Mouse (Mus musculus) heart, postnatal 10 days (tissue): ENCODE results near the gene Ehf. TPM values are rescaled to one million over a fixed set of nuclear protein-coding genes. Genes with fewer than 3 reads are reported as not detected.

Experiments used
- DNase-seq, 2 experiments: peaks; one replicate each; pipeline ENCODE4 v3.0.0; 2021
- intact Hi-C: fragments of 180-260 bp; cut with DNase I; formaldehyde crosslinking; loops from one replicate; pipeline ENCODE4 v1.15.1; 2025
- total RNA-seq, 2 experiments: library from RNA; stranded (reverse); gene quantifications; 2 replicates each; pipeline ENCODE4 v1.2.3; 2021

Gene Ehf
- under 1 TPM; 0.05 TPM for total RNA-seq

DNA sequence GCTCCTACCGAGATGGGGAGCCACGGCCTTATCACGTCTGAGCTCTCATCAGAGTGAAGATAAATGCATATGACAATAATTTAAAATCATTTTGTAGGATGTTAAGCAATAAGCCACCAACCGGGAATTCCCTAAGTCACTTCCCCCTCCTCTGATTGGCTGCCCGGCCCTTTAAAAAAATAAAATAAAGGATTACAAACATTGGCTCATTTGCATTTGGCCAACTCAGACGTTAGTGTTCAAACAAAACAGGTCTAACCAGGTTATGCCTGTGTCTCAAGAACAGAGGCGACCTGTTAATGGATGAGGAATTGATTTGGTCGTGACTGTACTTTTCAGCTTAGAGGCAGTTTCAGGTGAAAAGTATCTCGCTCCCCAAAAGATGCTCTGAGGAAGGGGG lies at the start of gene Ehf:
Ehf (minus strand) TSS at position 147 of the 400 bp plus-strand sequence.
- intact Hi-C loops, result no loop called here
- no peak for DNase-seq

DNA sequence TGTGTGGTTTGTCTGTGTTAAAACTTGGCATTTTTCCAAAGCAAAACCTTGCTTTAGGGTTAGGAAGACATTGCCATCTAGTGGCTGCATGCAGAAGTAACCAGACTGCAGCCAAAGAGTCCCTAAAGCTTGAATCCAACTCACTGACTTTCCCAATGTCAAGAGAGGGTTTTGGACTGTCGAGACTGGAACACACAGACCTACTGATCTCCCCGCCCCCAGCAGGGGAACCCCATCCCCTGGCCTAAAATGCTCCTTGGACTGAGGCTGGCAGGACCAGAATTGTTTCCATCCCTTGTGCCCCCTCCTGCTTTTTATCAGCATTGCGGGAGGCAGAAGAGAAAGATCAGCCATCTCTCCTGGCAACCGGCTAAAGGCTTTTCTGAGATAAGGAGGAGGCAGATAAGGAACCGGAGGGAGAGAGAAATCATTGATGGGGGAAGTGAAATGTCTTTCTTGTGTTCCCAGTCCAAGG lies 44.4 kb upstream of the Ehf start:
- peak; percentile 66 to 71 for DNase-seq

DNA sequence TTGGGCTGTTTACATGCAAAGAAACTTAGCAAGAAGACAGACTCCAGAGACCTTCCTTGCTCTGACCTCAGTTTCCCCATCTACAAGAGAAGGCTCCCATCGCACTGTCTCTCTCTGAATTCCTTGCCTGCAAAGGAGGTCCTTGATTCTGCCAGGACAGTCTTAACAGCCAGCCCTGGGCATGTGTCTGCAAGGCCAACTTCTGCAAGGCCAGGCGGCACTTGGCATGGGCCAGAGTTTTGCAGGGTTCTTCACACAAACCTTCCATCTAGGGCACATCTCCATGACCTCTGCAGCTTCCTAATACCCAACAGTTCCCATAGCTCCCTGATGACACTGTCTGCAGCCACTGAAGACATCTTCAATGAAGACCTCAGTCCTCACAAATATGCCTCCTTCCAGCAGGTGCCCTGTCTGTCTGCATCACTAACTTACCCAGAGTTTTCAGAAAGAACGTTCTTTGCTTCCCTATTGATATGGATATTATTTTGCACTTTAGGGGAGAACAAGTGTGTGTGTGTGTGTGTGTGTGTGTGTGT lies 43.7 kb upstream of the Ehf start:
- peak in 1 of 2 experiments; percentile 2 for DNase-seq
- intact Hi-C loops, result loop anchor here (1.0 to 5.0 kb wide), 4 partner anchors 215 to 755 kb away; no protein-coding TSS in a partner anchor

More for the DNA sequence above, 44.4 kb upstream of the Ehf start:
- intact Hi-C loops, result loop anchor here (1.0 to 5.0 kb wide), 4 partner anchors 215 to 755 kb away; no protein-coding TSS in a partner anchor

DNA sequence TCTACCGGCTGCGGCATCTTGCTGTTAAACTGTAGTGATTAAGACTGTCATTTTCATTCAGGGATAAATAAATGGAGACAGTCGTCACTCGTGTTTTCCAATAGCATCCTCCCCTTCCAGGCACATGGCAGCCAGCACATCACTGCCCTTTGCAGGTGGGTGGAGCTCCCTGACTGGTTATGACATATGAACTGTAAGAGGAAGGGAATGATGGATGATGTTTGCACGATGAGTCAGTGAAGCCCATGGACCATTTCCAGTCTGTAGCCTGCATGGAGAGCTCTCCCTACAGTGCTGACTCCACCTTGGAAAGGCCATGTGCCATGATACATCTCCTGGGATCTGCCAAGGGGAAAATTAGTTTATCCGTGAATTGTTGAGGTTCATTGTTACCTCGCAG lies 40.5 kb upstream of the Ehf start:
- intact Hi-C loops, result no loop called here

DNA sequence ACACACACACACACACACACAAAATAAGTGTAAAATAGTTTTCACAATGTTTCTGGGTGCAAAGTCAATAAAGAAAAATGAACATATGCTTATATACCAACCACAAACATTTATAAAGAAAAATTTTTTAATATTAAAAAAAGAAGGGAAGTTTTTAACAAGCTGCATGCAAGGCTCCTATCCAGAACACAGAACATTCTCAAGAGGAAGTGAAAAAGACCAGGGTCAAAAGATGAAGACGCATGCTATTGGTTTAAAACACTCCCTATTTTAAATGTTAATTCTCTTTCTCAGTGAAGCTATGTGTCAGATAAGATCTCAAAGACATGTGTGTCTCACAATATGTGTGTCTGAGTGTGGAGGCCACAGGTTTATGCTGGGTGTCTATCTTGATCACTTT lies 39.0 kb upstream of the Ehf start:
- no peak for DNase-seq
- intact Hi-C loops, result no loop called here

More for the DNA sequence above, 40.5 kb upstream of the Ehf start:
- DNase-seq, result peak; percentile 10 to 18

DNA sequence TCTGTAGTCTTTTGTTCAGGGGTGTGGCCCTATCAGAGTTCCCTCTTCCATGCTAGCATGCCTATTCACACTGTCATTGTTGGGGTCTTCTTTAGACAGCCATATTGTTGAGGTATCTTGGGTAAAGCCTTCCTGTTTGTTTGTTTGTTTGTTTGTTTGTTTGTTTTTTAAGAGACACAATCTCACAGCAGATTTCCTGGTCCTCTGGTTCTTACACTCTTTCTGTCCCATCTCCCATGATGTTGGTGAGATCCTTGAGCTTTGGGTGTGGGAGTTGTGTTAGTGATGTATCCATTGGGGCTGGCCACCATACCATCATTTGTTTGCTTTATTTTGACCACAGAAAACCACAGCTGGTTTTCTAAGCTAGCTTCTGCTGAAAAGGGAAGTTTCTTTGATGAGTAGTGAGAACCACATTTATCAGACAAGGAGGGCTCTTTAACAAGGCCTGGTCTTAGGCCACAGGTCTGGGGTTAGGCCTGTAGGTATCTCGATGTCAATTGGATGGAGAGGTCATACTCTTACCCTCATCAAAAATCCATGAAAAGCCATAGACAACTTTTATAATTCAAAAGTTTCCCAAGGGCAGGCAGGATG lies 38.4 kb upstream of the Ehf start:
- intact Hi-C loops, result no loop called here
- no peak for DNase-seq

DNA sequence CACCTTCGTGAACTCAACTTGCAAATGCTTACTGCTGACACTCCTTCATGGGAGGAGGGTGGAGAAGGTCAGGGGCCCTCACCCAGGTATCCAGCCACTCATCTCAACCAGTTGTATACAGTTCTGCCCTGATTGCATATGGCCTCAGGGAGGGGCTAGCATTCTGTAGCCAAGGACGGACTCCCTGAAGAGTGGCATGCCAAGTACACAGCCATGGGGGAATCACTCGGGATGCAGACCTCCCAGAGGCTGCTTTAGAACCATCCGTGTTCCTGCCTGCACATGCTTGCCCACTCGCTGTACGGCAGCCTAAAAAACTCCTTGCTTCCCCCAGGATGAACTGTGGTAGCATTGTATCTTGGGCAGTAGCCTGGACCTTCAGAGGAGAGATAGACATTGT lies 35.6 kb upstream of the Ehf start:
- intact Hi-C loops, result no loop called here
- DNase-seq, result no peak

DNA sequence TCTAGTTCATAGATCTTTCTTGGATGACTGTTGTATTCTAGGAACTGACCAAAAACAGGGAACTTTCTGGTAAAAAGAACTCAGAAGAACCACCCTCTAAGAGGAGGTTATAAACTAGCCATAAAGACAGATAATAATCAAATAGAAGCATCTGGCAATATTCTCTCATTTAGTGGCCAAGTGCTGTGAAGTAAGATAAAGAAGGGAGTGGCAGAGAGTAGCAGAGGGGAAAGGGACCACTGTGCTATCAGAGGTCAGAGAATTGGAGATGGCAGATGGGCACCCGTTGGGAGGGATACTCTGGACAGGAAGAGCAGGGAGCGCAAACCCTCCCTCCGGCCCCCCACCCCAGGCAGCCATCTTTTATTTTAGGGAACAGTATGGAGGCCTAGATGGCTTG lies 34.3 kb upstream of the Ehf start:
- intact Hi-C loops, result no loop called here

DNA sequence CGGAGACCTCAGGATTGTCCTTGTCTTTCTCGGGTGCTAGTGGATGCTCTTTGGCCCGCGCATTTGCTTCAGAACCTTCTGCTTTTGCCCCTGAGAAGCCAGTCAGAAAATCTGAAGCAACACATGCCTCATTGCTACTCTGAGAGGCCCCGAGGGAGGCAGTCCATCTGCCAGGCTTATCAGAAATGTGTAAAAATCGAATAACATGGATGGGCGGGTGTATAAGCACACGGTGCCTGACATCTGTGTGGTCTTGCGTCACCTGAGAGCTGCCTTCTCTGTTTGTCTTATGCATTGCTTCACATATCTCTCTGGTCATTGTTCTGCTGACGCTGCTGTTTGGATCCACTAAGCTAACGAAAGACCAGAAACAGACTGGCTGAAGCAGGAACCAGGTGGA lies 33.5 kb upstream of the Ehf start:
- intact Hi-C loops, result no loop called here
- no peak for DNase-seq

More for the DNA sequence above, 34.3 kb upstream of the Ehf start:
- no peak for DNase-seq

DNA sequence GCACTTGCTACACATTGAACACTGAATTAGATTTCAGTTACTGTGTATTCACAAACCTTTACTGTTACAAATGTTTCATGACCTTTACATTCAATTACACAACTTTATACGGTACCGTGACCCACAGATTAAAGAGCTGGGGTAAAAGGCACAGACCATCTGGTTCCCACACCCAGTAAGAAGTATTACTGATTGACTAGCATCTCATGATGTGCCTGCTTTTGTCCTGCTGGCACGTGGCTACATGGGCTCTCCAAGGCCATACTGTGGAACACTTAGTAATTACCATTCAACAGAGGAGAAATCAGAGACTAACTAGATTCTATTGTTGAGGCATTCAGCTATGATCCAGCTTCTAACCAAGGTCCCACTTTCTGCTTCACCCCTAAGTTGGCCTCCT lies 32.9 kb upstream of the Ehf start:
- intact Hi-C loops, result no loop called here
- no peak for DNase-seq

DNA sequence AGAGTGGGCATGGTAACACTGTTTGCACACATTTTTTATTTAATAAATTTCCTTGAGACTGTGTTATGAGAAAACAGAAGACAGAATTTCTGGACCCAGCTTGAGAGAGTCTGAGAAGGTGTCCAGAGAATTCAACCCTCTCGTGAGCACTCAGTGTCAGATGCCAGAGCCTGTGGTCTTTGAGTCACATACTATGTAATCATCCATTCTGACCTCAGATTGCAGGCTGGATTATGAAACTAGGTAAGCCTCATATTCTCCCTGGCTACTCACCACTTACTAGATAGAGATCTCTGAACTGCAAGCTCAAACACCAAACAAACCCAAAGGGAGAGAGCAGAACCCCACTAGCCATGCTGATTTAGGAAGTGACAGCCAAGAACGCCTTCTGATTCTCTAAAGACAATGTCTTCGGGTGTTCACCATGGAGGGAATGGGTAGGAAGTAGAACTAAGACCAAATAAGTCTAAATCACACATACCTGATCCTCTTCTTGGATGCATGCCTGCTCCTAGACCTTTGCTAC lies 28.7 kb upstream of the Ehf start:
- no peak for DNase-seq
- intact Hi-C loops, result no loop called here

DNA sequence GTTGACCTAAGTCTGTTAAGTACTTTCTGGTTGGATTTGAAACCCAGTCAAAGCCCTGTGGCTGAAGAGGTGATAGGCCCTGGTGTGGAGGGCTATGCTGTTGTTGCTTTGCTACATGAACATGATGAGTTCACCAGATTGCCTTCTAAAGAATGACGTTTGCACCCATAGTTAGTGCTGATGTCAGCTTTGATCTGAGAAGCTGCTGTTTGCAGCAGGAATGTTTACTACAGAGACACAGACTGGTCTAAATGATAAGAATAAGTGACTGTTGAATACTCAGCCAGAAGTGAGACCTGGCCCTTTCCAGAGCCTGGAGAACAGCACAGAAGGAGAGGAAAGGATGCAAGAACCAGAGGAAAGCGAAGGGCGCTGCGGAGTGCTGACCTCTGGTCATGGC lies 25.7 kb upstream of the Ehf start:
- intact Hi-C loops, result no loop called here
- no peak for DNase-seq

DNA sequence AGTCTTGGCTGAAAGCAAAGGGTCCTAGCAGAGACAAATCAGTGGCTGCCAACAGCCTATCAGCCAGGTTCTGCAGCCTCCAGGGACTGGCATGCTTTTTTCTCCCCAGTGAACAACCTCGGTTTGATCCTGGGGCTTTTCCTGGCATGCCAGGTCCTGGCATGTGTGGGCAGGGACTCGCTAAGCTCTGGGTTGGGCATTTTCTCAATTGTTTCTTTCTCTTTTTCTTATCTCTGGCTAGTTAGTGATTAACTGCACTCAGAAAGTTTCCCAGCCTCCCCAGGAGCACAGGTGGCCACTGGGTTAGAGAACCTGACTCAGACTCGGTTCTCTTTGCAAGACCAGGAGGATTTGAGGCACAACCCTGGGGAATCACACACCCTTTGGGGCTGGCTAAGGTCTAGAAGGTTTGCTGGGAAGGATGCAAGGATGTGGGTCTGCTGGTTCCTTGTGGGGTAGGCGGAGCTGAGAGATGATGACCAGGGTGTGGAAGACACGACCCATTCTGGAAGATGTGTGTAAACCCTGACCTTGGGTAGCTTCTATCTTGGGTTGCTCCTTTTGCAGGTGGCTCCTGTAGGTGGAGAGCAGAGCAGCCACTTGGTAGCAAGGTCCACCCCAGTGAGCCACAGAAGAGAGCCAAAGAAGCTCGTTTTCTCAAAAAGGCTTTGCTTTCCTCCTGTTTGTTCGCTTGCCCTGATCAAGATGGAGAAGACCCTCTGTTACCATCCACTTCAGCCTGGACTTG lies 22.4 kb upstream of the Ehf start:
- no peak for DNase-seq
- intact Hi-C loops, result no loop called here

DNA sequence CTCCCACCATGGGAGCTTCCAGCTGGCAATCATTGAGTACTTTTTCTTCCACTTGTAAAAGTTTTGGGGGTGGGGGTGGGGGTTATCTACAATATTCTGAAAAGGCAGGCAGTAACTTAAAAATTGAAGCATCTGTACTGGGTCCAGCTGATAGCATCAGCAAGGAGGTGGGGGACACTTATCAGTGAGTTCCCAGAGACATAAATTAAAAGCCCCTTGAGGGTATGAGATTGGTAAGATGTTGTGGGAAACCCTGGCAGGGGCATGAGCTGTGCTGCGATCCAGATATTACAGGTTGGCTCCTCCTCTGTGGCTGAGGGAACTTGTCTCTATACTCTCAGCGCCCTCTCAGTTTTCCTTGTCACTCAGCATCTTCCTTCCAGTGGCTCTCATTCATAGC lies 21.2 kb upstream of the Ehf start:
- no peak for DNase-seq
- intact Hi-C loops, result no loop called here

DNA sequence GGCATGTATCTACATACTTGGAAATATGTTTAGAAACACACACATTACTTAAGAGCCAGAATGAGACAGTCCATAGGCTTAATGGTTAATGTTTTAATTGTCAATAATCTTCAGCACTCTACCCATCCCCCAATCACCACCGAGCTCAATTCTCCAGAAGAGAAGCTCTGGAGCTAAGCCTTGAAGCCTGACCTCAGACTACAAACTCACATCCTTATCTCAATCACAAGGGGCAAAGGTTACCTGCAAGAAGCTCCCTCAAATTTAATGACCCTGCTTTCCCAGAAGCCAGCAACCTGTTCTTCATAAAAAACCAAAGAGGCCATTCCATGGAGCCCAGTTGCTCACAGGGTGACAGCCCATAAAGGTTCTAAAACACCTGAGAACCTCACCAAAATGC lies 19.1 kb upstream of the Ehf start:
- DNase-seq, result no peak
- intact Hi-C loops, result no loop called here

DNA sequence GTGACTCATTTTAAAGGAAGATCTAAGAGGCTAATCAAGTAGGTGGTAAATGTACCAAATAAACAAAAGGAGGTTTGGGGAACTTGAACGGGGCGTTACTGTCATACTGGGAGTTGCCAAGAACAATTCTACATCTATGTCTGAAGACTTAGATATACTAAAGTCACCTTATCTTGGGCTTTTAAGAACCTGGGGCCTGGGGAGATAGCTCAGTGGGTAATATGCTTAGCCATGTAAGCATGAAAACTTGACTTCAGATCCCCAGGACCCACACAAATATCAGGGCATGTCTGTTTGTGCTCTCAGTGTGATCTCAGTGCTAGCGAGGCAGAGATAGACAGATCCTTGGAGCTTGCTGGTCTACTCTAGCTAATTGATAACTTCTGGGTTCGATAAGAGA lies 18.6 kb upstream of the Ehf start:
- intact Hi-C loops, result no loop called here
- no peak for DNase-seq

DNA sequence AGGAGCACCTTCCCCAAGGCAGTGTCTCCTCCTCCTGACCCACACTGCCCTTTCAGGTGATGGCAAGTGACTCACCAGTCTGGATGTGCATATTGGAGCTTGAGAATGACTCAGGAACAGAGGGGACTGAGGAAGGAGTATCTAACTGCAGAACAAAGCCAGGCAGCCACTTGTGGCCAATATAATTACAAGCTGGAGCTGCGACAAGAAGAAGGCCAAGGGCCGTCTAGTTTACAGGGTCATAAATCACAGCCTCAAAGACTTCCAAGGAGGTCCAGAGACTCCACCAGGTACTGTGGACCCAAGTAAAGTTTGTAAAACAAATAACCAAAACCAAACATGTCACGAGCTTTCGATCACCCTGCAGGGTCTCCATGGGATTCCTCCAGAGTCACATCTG lies 10.9 kb upstream of the Ehf start:
- intact Hi-C loops, result no loop called here
- no peak for DNase-seq

DNA sequence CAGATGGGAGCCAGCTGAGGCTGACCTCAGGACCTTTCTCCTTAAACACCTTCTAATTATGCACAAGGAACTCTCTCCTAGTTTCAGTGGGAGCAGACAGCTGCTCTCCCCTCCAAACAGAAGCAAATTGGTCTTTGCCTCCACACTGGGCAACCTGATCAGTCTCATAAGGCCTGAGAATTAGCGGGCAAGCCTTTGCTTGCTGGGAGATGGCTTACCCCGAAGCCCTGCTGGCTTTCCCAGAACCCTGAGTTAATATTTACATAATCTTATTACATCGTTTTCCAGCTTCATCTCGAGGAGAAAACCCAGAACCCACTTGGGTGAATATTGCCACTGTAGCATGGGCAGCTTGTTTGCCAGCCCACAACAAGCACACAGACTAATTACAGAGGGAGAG lies 9.6 kb upstream of the Ehf start:
- intact Hi-C loops, result no loop called here

DNA sequence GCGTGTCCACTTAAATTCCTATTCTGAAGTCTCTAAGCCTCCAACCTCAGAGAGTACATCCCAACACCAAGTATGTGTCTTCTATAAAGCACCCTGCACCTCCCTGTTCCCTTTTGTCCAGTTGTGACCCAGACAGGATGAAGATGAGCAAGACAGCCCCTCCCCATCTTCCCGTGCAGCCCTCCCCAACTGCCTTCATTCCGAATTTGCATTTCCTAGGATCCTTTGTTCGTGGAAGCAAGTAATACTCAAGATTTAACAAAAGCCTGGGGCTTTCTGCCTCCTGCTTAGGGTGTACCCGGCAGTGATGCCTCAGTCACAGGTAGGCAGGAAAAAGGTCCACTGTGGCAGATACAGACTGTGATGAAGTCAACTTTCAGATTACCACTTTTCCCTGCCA lies 7.6 kb upstream of the Ehf start:
- no peak for DNase-seq
- intact Hi-C loops, result no loop called here

More for the DNA sequence above, 9.6 kb upstream of the Ehf start:
- DNase-seq, result no peak

DNA sequence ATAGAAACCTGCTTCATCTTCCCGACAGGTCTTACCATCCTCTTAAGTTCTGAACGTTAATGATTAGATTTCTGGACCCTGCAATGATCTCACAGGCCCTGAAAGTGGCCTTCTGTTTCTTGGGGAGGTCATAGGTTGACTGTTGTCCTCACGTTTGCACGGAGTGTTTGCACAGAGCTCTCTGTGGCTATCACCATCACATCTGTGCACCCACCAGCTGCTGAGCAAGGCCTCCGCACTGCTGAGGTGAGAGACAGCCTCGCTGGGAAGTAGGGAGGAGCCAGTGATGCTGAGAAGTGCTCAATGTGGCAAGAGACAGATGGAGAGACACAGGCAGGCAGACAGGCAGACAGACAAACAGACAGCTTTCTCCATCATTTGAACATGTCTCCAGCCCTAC lies 3.6 kb upstream of the Ehf start:
- intact Hi-C loops, result no loop called here

DNA sequence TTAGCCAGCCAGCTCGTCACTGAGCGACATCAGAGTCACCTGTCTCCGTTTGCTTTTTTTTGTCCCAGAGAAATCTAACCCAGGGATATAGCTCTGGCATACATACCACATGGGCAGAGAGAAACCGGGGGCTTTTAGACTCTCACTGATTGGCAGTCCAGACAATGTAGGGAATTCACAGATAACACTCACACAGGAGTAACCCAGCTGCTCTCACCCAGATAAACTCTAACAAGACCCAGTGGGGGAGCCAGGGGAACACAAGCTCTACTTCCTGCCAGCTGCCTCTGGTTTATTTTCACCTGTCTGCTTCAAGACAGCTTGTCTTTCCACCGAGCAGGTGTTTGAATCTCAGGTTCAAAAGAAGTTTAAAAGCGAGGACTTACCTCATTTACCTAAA lies 409 bp downstream of the Ehf start:
- intact Hi-C loops, result no loop called here
- no peak for DNase-seq

More for the DNA sequence above, 3.6 kb upstream of the Ehf start:
- DNase-seq, result no peak
